Mouse (Mus musculus) ES-Bruce4 (cell line): Measurements from ENCODE around the gene Tulp2. TPM values are rescaled to one million over a fixed set of nuclear protein-coding genes. Genes with fewer than 3 reads are reported as not detected.
A peak's percentile ranks its signal among the peaks of the same experiment; 100 is the strongest.
"Not testable (repeated sequence)": the region's sequence is repeated elsewhere in the genome, so short reads cannot be mapped to it uniquely, and the experiment has no call there.

ENCODE experiments used
- H3K27ac ChIP-seq: 2 replicates; pipeline ENCODE4 v1.5.1; 2012; ENCODE audit warnings: low read length, inconsistent platforms; ENCODE audit not compliant: insufficient read depth
- H3K27me3 ChIP-seq: 2 replicates; pipeline ENCODE4 v1.6.1; 2012; ENCODE audit warnings: mild to moderate bottlenecking, low read length, inconsistent platforms; ENCODE audit not compliant: control insufficient read depth, poor library complexity, insufficient read depth, severe bottlenecking
- H3K36me3 ChIP-seq: 2 replicates; pipeline ENCODE4 v1.6.1; 2012; ENCODE audit warnings: inconsistent platforms, mild to moderate bottlenecking, low read length, moderate library complexity; ENCODE audit not compliant: control insufficient read depth, poor library complexity, insufficient read depth, severe bottlenecking
- H3K4me1 ChIP-seq: one replicate; pipeline ENCODE4 v1.8.1; 2011; ENCODE audit warnings: low read length; ENCODE audit not compliant: control insufficient read depth, insufficient read depth
- H3K4me3 ChIP-seq: 2 replicates; pipeline ENCODE4 v1.5.1; 2011; ENCODE audit warnings: low read depth, mild to moderate bottlenecking, low read length
- H3K9ac ChIP-seq: 2 replicates; pipeline ENCODE4 v1.6.1; 2012; ENCODE audit warnings: low read depth, mild to moderate bottlenecking, inconsistent platforms; ENCODE audit not compliant: poor library complexity, severe bottlenecking
- H3K9me3 ChIP-seq: replicated peaks from 2 replicates; pipeline ENCODE4 v1.6.1; 2012; ENCODE audit warnings: mild to moderate bottlenecking, low read length, inconsistent platforms; ENCODE audit not compliant: control insufficient read depth, poor library complexity, insufficient read depth, severe bottlenecking
- CTCF ChIP-seq: IDR thresholded peaks from one replicate; pipeline ENCODE4 v1.8.1; 2011; ENCODE audit warnings: low read depth, low read length
- EP300 ChIP-seq: IDR thresholded peaks from 2 replicates; pipeline ENCODE4 v1.6.1; 2011; ENCODE audit warnings: low read depth, low read length; ENCODE audit not compliant: insufficient read depth
- POLR2A ChIP-seq: IDR thresholded peaks from one replicate; pipeline ENCODE4 v1.8.1; 2011; ENCODE audit warnings: low read length; ENCODE audit not compliant: insufficient read depth
- polyA plus RNA-seq: library from polyadenylated mRNA; stranded (reverse); fragments of >200 nt; gene quantifications from 2 replicates; pipeline ENCODE4 v1.2.4, GENCODE M21; 2011; ENCODE audit warnings: low read depth; ENCODE audit not compliant: missing spikeins, insufficient read depth, insufficient read length

The Tulp2 gene
- polyA plus RNA-seq, 1 experiment: 1.3 TPM

DNA sequence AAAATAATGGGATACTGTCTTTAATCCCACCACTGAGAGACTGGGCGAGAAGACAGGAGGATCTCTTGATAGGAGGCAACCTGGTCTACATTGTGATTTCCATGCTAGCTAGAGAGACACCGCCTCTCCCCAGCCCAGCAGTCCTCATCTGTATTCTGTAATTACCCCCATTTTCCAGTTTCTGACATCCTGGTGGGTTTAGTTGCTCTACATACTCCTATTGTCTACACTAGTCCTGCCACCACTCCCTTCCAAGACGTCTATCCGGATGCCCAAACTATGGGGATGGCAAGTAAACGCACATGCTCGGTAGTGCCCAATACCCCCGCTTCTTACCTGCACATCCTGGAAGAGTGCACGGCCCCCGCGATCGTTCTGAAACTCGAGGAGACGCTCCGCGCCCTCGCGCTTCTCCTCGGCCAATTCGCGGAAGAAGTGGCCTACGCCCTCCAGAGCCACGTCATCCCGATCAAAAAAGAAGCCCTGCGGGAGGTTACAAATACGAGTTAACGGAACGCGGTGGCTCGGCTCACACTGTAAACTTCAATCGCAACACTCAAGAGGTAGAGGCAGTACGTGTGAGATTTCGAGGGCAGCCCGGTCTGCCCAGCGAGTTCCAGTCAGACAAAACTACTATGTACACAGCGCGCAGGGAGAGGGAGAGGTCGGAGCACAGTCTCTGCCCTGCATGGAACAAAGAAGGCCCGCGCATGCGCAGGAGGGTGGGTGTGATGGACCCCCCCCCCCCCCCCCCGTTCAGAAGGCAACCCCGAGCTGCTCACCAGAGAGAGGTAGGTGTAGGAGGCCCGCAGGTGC, 22.7 kb upstream of the Tulp2 start:
- no peaks in the 10 kb centered on the region for H3K27me3 ChIP-seq
- H3K36me3 ChIP-seq: peaks cover 40% of the 10 kb centered on the region
- peaks cover 3% of the 10 kb centered on the region for H3K4me1 ChIP-seq
- TF ChIP-seq EP300 (no peak), POLR2A (peak; percentile 18)
- peak overlapping the region; percentile 87 for H3K9ac ChIP-seq
- H3K4me3 ChIP-seq: peak overlapping the region; percentile 90
- H3K27ac ChIP-seq: peak overlapping the region; percentile 57
- H3K9me3 ChIP-seq: no peaks in the 10 kb centered on the region

DNA sequence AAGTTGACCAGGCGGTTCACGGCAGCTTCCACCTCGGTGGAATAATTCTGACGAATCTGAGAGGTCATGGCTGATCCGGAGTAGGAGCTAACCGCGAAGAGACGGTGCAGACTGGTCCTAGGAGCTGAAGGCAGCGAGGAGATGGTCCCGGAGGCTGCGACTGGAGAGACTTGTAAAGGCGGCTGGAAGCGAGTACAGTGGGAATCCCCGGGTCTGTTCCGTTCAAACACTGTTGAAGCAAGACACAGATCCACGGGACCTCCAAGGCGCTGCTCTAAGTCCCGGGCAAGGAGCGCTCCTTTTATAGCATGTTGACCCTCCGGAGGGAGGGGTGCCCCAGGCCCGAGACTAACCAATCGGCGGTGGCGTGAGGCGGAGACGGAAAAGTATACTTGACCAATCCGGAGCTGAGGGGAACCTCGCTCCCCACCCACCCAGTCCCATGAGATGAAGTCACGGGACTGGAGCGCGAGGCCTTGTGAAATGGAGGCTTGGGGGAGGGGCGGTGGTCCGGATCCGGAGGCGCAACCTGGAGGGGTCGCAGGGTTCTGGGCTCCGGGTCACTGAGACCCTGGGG, 22.0 kb upstream of the Tulp2 start, which contains the start of gene Ftl1:
Ftl1 (minus strand) TSS at position 321 of the 577 bp plus-strand sequence.
- H3K9ac ChIP-seq: peak within 1 kb of the TSS; percentile 87
- peaks cover 47% of the 10 kb centered on the region for H3K36me3 ChIP-seq
- peak; percentile 72; the same call in 1 of the 2 replicates for TF ChIP-seq EP300
- peak; percentile 94 for TF ChIP-seq POLR2A
- H3K27ac ChIP-seq: peak within 1 kb of the TSS; percentile 98
- H3K27me3 ChIP-seq, H3K4me1 ChIP-seq, H3K9me3 ChIP-seq: not testable (repeated sequence)
- H3K4me3 ChIP-seq: peak within 1 kb of the TSS; percentile 90

DNA sequence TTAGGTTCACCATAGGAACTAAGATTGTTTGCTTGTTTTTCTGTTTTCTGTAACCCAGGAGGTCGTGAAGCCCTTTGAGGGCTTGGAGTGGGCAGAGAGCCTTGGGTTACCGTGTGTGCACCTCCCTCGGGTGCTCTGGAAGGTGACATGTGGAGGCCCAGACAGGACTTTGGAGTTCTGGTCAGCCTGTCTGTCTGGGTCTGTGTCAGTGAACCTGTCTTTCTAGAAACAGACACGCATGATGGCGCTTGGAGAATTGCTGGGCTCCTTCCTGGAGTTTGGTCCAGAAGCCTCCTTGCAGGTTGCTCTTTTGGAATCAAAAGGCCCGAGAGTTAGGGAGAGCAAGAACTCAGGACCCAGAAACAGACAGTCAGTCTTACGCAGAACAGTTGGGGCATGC, 21.3 kb upstream of the Tulp2 start:
- Histone ChIP-seq H3K9ac (peak overlapping the region; percentile 82), H3K4me3 (peak overlapping the region; percentile 70), H3K4me1 (peaks cover under 1% of the 10 kb centered on the region), H3K36me3 (peaks cover 54% of the 10 kb centered on the region), H3K27me3 (no peaks in the 10 kb centered on the region), H3K27ac (peak overlapping the region; percentile 98), H3K9me3 (no peaks in the 10 kb centered on the region)
- no peak for TF ChIP-seq CTCF
- TF ChIP-seq EP300: no peak
- no peak for TF ChIP-seq POLR2A

DNA sequence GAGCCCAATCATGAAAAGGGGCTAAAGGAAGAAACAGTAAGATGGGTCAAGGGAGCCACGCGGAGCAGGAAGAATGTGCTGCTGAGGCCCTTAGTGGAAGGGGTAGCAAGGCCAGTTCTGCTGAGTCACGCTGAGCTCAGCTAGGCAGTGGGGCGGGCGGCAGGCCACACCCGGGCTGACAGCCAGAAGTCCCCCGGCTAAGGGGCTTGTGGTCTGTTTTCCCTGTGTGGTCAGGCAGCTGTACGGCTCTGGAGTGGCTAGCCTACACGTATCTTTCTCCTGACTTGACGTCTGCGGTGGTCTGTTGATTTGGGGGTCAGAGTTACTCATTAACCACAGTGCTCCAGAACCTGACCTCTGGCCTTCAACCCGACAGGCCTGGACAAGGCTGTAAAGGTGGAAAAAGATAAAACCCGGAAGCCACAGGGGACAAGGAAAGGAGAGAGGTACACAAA, 20.8 kb upstream of the Tulp2 start:
- Histone ChIP-seq H3K4me1 (no peaks in the 10 kb centered on the region), H3K4me3 (peak overlapping the region; percentile 70), H3K27ac (peak overlapping the region; percentile 98), H3K9me3 (no peaks in the 10 kb centered on the region), H3K27me3 (no peaks in the 10 kb centered on the region), H3K36me3 (peaks cover 55% of the 10 kb centered on the region), H3K9ac (peak overlapping the region; percentile 82)
- TF ChIP-seq POLR2A (no peak), EP300 (peak; percentile 96), CTCF (no peak)

DNA sequence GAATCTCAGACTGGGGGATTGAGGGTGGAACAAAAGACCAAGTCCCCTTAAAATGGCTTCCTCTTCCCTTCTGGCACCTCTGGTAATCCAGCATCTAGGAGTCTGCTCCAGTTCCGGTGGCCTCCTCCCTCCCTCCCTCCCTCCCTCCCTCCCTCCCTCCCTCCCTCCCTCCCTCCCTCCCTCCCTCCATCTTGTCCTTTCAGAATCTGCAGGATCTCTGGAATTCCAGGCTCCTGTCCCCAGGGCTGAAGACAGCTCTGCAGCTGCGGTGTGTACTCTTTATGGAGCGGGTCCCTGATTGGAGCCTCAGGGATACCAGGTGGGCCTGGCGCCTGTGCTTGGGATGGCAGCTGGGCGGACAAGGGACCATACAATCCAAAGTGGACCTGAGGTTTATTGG, 20.4 kb upstream of the Tulp2 start:
- Histone ChIP-seq H3K4me1 (no peaks in the 10 kb centered on the region), H3K9ac (peak overlapping the region; percentile 82), H3K27ac (peak overlapping the region; percentile 98), H3K9me3 (no peaks in the 10 kb centered on the region), H3K4me3 (peak overlapping the region; percentile 70), H3K36me3 (peaks cover 55% of the 10 kb centered on the region), H3K27me3 (no peaks in the 10 kb centered on the region)
- TF ChIP-seq POLR2A (peak; percentile 18), CTCF (no peak), EP300 (no peak)

DNA sequence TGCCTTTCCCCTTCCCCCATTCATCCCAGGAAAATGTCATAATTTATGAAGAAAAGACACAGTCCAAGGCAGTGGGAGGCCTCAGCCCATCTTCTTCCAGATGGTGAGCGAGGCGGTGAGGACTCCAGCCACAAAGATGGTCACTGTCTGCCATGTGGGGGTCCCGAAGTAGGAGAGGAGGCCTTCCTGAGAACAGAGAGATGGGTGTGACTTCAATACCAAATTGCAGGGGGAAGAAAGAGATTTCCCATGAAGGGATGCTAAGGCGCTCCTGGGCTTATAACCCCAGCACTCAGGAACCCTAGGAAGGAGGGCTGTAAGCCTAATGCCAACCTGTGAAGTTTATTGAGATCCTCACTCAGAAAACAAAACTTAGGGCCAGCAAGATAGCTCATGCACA, 19.9 kb upstream of the Tulp2 start:
- H3K27ac ChIP-seq: peak overlapping the region; percentile 91
- no peaks in the 10 kb centered on the region for H3K4me1 ChIP-seq
- H3K9ac ChIP-seq: peak overlapping the region; percentile 82
- peak overlapping the region; percentile 46 for H3K4me3 ChIP-seq
- no peaks in the 10 kb centered on the region for H3K9me3 ChIP-seq
- peaks cover 55% of the 10 kb centered on the region for H3K36me3 ChIP-seq
- no peaks in the 10 kb centered on the region for H3K27me3 ChIP-seq
- TF ChIP-seq CTCF (no peak), POLR2A (no peak), EP300 (no peak)
